Mouse (Mus musculus): Measurements from ENCODE around the gene Atp6ap1.

The Atp6ap1 gene

DNA sequence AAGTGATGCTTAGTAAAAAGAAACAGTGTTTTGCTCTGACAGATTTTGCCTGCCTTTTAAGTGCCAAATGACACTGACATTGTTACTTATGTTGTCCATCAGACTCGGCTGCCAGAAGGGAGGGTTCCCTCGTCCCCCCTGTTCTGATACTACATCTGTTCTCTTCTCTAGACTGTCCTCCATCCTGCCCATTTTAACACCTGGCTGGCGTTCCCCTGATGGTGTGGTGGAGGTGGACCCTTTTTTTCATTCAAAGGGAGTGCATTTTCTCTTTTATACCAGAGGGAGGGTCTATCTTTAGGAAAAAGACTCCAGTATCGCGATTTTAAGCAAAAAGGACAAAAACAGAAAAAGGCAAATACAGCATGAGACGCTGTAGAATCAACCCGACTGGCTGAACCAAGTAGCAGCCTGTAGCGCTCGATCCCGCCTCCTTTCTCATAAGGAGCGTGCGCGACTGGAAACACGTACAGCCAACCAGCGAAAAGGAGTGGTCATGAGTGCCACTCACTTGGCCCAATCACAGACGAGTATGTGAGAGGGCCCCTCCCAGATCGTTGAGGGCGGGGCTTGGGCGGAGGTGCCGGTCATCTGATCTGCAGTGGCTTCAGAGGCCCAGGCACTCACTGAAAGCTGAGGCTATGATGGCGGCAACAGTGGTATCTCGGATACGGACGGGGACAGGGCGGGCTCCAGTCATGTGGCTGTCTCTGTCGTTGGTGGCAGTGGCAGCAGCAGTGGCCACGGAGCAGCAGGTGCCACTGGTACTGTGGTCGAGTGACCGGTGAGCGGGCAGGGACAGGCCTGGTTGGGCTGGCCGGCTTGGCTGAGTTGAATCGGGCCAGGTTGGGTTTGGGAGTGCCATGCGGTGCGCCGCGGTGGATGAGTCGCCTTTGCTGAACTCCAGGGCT, at the start of gene Atp6ap1:
Atp6ap1 (plus strand) TSS at position 560 of the 911 bp plus-strand sequence.
- peak; percentile 95 for DNase-seq

DNA sequence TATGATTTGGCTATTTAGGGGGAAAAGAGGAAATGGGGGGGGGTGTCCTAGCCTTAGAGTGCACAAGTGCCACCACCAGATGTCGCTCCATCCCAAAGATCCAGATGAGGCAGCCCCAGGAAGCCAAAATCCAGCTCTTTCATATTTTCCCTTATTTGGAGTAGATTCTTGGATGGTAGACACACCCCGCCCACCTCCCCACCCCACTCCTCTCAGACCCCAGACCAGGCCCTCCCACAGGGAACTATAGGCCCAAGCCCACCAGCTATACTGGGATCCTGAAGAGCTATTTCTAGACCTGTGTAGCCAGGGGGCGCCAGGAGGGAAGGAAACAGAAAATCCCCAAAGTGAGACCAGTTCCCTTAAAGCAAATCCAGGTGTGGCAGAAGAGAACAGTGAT, 48.2 kb upstream of the Atp6ap1 start:
- peak; percentile 72 for DNase-seq

DNA sequence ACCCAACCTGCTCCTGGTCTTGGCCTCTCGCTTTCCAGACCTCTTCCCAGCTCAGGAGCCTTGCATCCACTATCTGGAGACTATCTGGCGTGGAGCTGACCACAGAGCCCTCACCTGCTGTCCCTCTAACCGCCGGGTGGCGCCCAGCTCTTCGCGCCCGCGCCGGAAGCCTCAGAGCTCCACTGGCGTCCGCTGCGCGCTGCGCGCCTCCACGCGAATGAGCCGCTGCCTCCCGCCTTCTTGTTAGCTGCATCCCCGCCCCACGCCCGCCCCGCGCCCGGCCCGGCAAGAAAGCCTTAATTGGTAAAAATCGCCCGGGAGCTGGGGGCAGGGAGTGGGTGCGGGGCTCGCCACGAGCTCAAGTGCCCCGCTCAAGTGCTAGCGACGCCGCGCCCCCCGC, 47.3 kb upstream of the Atp6ap1 start, which contains the start of gene Flna:
Flna (minus strand) TSS at position 206 of the 400 bp plus-strand sequence.
- peak; percentile 78 for DNase-seq

GRCm38 (mm10) chrX:74254153-74254887, 42.6 kb upstream of the Atp6ap1 start, which contains the start of gene Emd:
Gene Emd, plus strand, starts transcription at chrX:74254687.
- DNase-seq: peak; percentile 93

DNA sequence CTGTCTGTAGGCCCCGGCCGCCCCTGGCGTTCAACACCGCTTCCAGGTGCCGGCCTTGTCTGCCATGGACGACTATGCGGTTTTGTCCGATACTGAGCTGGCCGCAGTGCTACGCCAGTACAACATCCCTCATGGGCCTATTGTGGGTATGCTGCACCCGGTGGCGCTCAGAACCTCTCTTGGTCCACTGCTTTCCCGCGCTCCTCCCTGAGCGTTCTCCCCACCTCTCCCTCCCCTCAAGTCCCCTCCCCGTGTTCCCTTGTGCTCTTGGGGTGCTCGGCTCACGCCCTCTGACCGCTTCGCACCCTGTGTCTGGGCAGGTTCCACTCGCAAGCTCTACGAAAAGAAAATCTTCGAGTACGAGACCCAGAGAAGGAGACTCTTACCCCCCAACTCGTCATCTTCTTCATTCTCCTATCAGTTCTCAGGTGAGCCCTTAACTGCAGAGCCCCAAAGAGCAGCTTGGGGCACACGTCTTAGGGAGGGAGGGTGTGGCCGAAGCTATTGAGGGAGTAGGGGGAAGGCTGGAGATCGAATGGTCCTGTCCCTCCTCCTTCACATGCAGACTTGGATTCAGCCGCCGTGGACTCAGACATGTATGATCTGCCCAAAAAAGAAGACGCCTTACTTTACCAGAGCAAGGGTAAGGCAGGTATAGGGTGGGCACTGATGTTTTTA, 41.9 kb upstream of the Atp6ap1 start:
- DNase-seq: no peak

GRCm38 (mm10) chrX:74257746-74258145, 39.2 kb upstream of the Atp6ap1 start:
- DNase-seq: no peak

GRCm38 (mm10) chrX:74269736-74270061, 27.2 kb upstream of the Atp6ap1 start:
- DNase-seq: no peak

DNA sequence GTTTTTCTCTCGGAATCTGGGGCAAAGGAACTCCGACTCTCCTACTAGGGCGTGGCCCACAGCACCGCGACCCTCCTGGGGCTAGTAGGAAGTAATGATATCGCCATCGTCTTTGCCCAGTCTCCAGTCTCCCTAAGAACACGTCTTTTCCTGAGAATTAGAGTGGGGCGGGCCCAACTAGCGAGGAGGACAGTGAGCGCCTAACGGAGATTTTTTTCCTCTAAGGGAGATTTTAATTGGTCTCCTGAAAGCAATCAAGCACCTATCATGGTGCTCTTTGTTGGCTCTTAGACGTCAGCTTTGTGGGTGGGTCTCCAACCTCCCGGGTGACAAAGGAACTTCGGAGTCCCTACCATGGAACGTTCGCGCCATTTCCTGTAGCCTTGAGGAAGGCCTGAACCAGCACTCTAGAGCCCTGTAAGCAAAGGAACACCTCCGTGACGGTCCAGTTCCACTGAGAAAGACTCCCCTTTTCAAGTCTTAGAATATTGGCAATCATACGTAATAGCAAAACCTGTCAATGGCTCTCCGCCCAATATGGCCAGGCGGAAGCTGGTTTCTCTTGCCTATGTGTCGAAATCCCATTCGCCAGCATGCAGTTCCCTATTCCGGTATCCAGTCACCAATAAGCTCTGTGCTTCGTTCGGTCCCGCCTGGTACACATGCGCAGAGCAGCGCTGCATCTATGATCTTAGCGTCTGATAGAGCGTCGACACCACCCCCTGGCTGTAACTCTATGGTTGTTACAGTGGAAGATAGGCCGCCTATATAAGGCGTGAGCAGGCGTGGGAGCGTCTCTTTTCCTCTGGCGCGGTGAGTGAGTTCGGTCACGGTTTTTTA, 26.6 kb upstream of the Atp6ap1 start, which contains the start of gene Rpl10:
Rpl10 (plus strand) TSS at position 751 of the 840 bp plus-strand sequence.
- DNase-seq: peak; percentile 94

- DNase-seq: peak; percentile 36
These were observed 25.9 kb upstream of the Atp6ap1 start for GRCm38 (mm10) chrX:74270902-74271551.

GRCm38 (mm10) chrX:74273422-74274322, 23.2 kb upstream of the Atp6ap1 start:
- DNase-seq: no peak

DNA sequence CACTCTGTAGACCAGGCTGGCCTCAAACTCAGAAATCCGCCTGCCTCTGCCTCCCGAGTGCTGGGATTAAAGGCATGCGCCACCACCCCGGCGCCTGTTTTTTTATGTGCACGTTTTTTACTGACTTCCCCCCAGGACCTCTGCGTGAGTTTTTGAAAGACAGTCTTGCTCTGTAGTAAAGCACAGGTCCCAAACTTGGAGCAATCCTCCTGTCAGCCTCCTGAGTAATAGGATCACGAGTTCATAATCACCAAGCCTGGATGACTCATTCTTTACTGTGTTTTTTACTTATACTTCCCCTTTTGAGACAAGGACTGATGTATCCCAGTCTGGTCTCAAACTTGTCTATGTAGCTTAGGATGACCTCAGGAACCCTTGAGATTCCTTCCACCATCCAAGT, 19.0 kb upstream of the Atp6ap1 start:
- no peak for DNase-seq

DNA sequence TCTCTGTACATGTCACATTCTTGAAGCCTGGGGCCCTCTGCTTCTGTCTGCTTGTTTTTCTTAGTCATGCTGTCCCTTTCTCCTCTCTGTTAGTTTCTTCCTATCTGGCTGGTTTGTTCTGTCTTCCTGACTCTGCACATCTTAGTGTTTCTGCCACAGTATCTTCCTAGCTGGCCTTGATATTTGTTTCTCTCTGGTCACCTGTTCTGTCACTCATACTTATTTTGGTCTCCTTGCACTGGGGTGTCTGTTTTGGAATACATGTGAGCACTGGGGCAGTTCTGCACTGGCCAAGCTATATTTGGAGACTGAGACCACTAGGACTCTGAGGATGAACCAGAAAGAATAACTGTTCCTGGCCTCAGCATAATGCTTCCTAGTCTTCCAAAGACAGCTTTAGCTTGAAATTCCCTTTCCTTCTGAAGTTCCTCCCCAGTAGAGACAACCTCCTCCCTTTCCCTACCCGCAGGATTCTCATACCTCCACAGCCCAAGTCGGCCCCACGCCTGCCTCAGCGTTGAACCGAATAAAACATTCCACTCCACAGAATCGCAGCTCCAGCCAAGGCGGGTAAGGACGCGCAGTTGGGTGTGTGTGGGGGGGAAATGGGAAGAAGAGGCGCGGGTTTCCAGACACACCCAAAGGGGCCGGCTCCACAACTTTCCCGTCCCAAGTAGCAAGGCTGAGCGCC, 15.7 kb upstream of the Atp6ap1 start:
- no peak for DNase-seq

- DNase-seq: peak; percentile 91
These were observed 15.0 kb upstream of the Atp6ap1 start, which contains the start of the genes Taz and Dnase1l1 for GRCm38 (mm10) chrX:74281732-74282394. Gene Taz, plus strand, starts transcription at chrX:74281912. Gene Dnase1l1, minus strand, starts transcription at chrX:74282337.

- peak; percentile 92 for DNase-seq
These were observed 14.4 kb upstream of the Atp6ap1 start for GRCm38 (mm10) chrX:74282395-74283091.

DNA sequence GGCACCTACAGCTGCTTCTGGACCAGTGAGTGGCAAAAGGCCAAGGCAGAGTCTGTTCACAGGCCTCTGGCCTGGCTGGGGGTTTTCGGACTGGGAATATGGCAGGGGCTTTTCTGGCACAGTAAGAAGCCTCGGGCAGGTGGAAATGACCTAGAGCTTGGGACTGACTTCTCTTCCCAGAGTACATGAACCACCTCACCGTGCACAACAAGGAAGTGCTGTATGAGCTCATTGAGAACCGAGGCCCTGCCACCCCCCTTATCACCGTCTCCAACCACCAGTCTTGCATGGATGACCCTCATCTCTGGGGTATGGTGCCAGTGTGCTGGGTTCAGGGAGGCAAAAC, 13.8 kb upstream of the Atp6ap1 start:
- no peak for DNase-seq

- DNase-seq: no peak
These were observed 3.5 kb upstream of the Atp6ap1 start for GRCm38 (mm10) chrX:74293431-74293830.

DNA sequence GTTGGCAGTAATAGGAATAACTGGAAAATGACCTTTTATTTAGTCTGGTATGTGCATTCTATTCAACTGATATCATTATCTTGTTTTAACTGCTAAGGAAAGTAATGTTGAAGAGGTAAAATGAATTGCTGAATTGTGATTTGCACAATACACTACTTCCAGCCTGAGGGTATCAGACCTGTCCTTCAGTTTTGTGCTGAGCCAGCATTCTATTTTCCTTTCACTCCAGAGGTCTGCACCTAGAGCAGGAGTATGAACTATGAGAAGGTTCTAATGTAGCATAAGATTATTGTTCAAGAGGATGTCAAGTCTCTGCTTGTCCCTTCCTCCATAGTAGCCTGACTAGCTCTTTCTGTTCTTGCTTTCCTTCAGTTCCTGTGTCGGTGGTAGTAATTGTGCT, 1.5 kb downstream of the Atp6ap1 start:
- DNase-seq: no peak

DNA sequence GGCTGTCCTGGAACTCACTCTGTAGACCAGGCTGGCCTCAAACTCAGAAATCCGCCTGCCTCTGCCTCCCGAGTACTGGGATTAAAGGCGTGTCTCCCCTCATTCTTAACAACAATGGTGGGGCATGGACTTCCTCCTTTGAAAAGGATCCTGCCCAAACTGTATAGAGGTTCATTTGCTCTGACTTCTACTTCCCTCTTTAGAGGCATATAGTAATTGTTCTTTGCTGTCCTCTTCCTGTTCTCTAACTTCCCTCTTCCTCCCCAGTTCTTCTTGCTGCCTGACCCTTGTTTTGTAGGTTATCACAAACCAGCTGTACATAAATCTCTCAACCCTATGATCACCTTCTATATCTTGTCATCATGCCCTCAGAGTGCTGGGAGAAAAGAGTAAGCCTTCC, 2.8 kb downstream of the Atp6ap1 start:
- no peak for DNase-seq
